Mouse (Mus musculus): ENCODE measurements around the gene 1810010H24Rik.

- TF ChIP-seq POLR2A (IDR thresholded peaks at IDR 0.05; ENCODE audit: borderline replicate concordance, control insufficient read depth, low read depth, low read length) (no peak), CTCF (IDR thresholded peaks at IDR 0.05; ENCODE audit: control insufficient read depth, insufficient read depth, low read length) (no peak)
Measured at GRCm38 (mm10) chr11:106998651-106999150, 26.8 kb upstream of the 1810010H24Rik start.

Measured in bone marrow, adult 2 months (tissue).